Mouse (Mus musculus) gonadal fat pad, adult 2 months (tissue): ENCODE measurements around the gene Mrpl3. TPM values are rescaled to one million over a fixed set of nuclear protein-coding genes. Genes with fewer than 3 reads are reported as not detected.

Experiments used
- polyA plus RNA-seq: library from polyadenylated mRNA; depleted of rRNA; stranded (reverse); fragments of >200 nt; gene quantifications from 2 replicates; pipeline ENCODE4 v1.2.3, GENCODE M21; 2012; rRNA removed

The Mrpl3 gene
- polyA plus RNA-seq, 1 experiment = 26.2 TPM

Other genes starting within 250 kb of the Mrpl3 start
- 8.2 and 9.4 TPM in 2 replicates for gene Nudt16, start 78.6 kb downstream of the Mrpl3 start, polyA plus RNA-seq
- gene 1700080E11Rik, start 91.9 kb downstream of the Mrpl3 start, polyA plus RNA-seq = 2.4 and 4.0 TPM in 2 replicates